Mouse (Mus musculus) stomach, postnatal 0 days (tissue): ENCODE measurements at regions not wholly inside any gene's neighbourhood (a gene's known extent, or its start where the extent isn't known, plus 50 kb on each side); places are given as distances from the start of the nearest gene placed in this dataset.

Experiments used
- CTCF ChIP-seq: IDR thresholded peaks from 2 replicates; pipeline ENCODE4 v1.5.1; 2016; ENCODE audit warnings: antibody characterized with exemption, low read depth, mild to moderate bottlenecking, moderate library complexity
- EP300 ChIP-seq: optimal IDR thresholded peaks from 2 replicates; pipeline ENCODE3; 2016; ENCODE audit warnings: antibody characterized with exemption

DNA sequence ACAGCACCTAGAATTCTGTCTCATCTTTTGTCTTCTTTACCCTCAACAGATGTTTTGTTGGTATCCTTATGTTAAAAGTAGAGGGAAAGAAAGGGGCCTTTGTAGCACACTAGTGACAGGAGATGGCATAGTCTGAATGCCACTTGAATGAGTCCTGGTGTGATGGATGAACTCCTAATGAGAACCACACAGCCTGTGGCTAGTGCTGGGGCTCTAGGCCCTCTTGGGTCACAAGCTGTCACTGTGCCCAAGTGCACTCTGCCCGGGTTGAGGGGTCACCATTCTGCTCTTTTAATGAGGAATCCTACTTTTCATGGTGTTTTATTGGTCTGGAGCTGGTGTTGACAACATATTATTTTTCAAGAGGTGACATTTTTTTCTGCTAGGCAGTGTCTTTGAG, 355.0 kb upstream of the Nrp1 start:
- no peak for TF ChIP-seq CTCF
- no peak for TF ChIP-seq EP300
